Mouse (Mus musculus): ENCODE measurements at regions not wholly inside any gene's neighbourhood (a gene's known extent, or its start where the extent isn't known, plus 50 kb on each side); places are given as distances from the start of the nearest gene placed in this dataset.

- 90% methylated on average over 5 of the region's 5 CpGs for WGBS
- ATAC-seq (replicated peaks; ENCODE audit: low FRiP score) (no peak), DNase-seq (ENCODE audit: low spot score) (no peak)
- Histone ChIP-seq H3K4me3 (ENCODE audit: low read depth, low read length) (no peak overlapping the region), H3K9ac (ENCODE audit: low read length) (no peak overlapping the region), H3K4me2 (ENCODE audit: low read depth, low read length, severe bottlenecking) (no peak overlapping the region), H3K4me1 (replicated peaks; ENCODE audit: control insufficient read depth, insufficient read depth, low read length) (no peaks in the 10 kb centered on the region), H3K27ac (ENCODE audit: low read depth, low read length) (no peak overlapping the region), H3K9me3 (ENCODE audit: control insufficient read depth, low read length) (peaks cover 8% of the 10 kb centered on the region; the same call in 1 of the 2 replicates), H3K36me3 (ENCODE audit: control insufficient read depth, insufficient read depth, low read length) (no peaks in the 10 kb centered on the region), H3K27me3 (ENCODE audit: control insufficient read depth, insufficient read depth, low read length) (no peaks in the 10 kb centered on the region)
Observed at GRCm38 (mm10) chr4:125219209-125219608, 91.6 kb upstream of the Zc3h12a start.

- Histone ChIP-seq H3K4me2 (ENCODE audit: low read depth, low read length, severe bottlenecking) (no peak overlapping the region), H3K27me3 (ENCODE audit: control insufficient read depth, insufficient read depth, low read length) (no peaks in the 10 kb centered on the region), H3K9me3 (ENCODE audit: control insufficient read depth, low read length) (peaks cover 8% of the 10 kb centered on the region; the same call in 1 of the 2 replicates), H3K36me3 (ENCODE audit: control insufficient read depth, insufficient read depth, low read length) (no peaks in the 10 kb centered on the region), H3K27ac (ENCODE audit: low read depth, low read length) (no peak overlapping the region), H3K4me1 (replicated peaks; ENCODE audit: control insufficient read depth, insufficient read depth, low read length) (no peaks in the 10 kb centered on the region), H3K4me3 (ENCODE audit: low read depth, low read length) (no peak overlapping the region), H3K9ac (ENCODE audit: low read length) (no peak overlapping the region)
- DNase-seq (ENCODE audit: low spot score) = no peak
- no peak for ATAC-seq (replicated peaks; ENCODE audit: low FRiP score)
- 76% methylated on average over 10 of the region's 10 CpGs for WGBS
Observed at GRCm38 (mm10) chr4:125214306-125214705, 86.7 kb upstream of the Zc3h12a start.

DNA sequence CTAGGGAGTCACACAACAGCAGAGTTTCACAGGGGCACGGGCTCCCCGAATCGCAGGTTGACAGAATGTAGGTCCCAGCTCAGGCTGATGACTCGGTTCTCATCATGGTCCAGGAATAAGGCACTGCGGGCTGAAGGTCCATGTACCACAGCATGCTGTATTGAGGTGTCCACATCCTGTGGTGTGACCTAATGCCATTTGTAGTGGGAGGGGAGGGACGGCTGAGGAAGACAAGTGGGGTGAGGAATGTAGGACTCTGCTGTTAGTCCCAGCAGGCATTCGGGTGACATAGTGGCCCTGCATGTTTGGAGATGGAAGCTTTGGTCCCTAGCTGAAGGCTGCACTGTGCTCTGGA, 84.5 kb upstream of the Zc3h12a start:
- Histone ChIP-seq H3K36me3 (ENCODE audit: control insufficient read depth, insufficient read depth, low read length) (no peaks in the 10 kb centered on the region), H3K27me3 (ENCODE audit: control insufficient read depth, insufficient read depth, low read length) (no peaks in the 10 kb centered on the region), H3K4me2 (ENCODE audit: low read depth, low read length, severe bottlenecking) (no peak overlapping the region), H3K27ac (ENCODE audit: low read depth, low read length) (no peak overlapping the region), H3K4me3 (ENCODE audit: low read depth, low read length) (no peak overlapping the region), H3K9me3 (ENCODE audit: control insufficient read depth, low read length) (peaks cover 8% of the 10 kb centered on the region; the same call in 1 of the 2 replicates), H3K4me1 (replicated peaks; ENCODE audit: control insufficient read depth, insufficient read depth, low read length) (no peaks in the 10 kb centered on the region), H3K9ac (ENCODE audit: low read length) (no peak overlapping the region)
- WGBS = 68% methylated on average over 7 of the region's 7 CpGs
- ATAC-seq (replicated peaks; ENCODE audit: low FRiP score) (no peak), DNase-seq (ENCODE audit: low spot score) (no peak)

GRCm38 (mm10) chr4:125211459-125212175, 84.0 kb upstream of the Zc3h12a start:
- WGBS = 69% methylated on average over 4 of the region's 4 CpGs
- no peak overlapping the region for H3K27ac ChIP-seq (ENCODE audit: low read depth, low read length)

GRCm38 (mm10) chr4:125210719-125211118, 83.1 kb upstream of the Zc3h12a start:
- H3K4me2 ChIP-seq (ENCODE audit: low read depth, low read length, severe bottlenecking) = no peak overlapping the region
- H3K9ac ChIP-seq (ENCODE audit: low read length) = no peak overlapping the region
- DNase-seq (ENCODE audit: low spot score) (no peak), ATAC-seq (replicated peaks; ENCODE audit: low FRiP score) (no peak)
- no peak overlapping the region for H3K4me3 ChIP-seq (ENCODE audit: low read depth, low read length)
- WGBS = 81% methylated on average over 6 of the region's 6 CpGs
- H3K4me1 ChIP-seq (replicated peaks; ENCODE audit: control insufficient read depth, insufficient read depth, low read length) = no peaks in the 10 kb centered on the region
- H3K27ac ChIP-seq (ENCODE audit: low read depth, low read length) = no peak overlapping the region
- H3K27me3 ChIP-seq (ENCODE audit: control insufficient read depth, insufficient read depth, low read length) = no peaks in the 10 kb centered on the region
- peaks cover under 1% of the 10 kb centered on the region; the same call in 1 of the 2 replicates for H3K9me3 ChIP-seq (ENCODE audit: control insufficient read depth, low read length)
- no peaks in the 10 kb centered on the region for H3K36me3 ChIP-seq (ENCODE audit: control insufficient read depth, insufficient read depth, low read length)

More at GRCm38 (mm10) chr4:125211459-125212175, 84.0 kb upstream of the Zc3h12a start:
- Histone ChIP-seq H3K9ac (ENCODE audit: low read length) (no peak overlapping the region), H3K4me2 (ENCODE audit: low read depth, low read length, severe bottlenecking) (no peak overlapping the region), H3K4me3 (ENCODE audit: low read depth, low read length) (no peak overlapping the region), H3K4me1 (replicated peaks; ENCODE audit: control insufficient read depth, insufficient read depth, low read length) (no peaks in the 10 kb centered on the region), H3K9me3 (ENCODE audit: control insufficient read depth, low read length) (peaks cover 8% of the 10 kb centered on the region; the same call in 1 of the 2 replicates), H3K36me3 (ENCODE audit: control insufficient read depth, insufficient read depth, low read length) (no peaks in the 10 kb centered on the region), H3K27me3 (ENCODE audit: control insufficient read depth, insufficient read depth, low read length) (no peaks in the 10 kb centered on the region)
- ATAC-seq (replicated peaks; ENCODE audit: low FRiP score) (no peak), DNase-seq (ENCODE audit: low spot score) (no peak)

- ATAC-seq (replicated peaks; ENCODE audit: low FRiP score) = no peak
- 76% methylated on average over 17 of the region's 17 CpGs for WGBS
- no peak overlapping the region for H3K27ac ChIP-seq (ENCODE audit: low read depth, low read length)
- H3K9ac ChIP-seq (ENCODE audit: low read length) = no peak overlapping the region
- DNase-seq (ENCODE audit: low spot score) = no peak
- no peak overlapping the region for H3K4me2 ChIP-seq (ENCODE audit: low read depth, low read length, severe bottlenecking)
- H3K36me3 ChIP-seq (ENCODE audit: control insufficient read depth, insufficient read depth, low read length) = no peaks in the 10 kb centered on the region
- no peaks in the 10 kb centered on the region for H3K27me3 ChIP-seq (ENCODE audit: control insufficient read depth, insufficient read depth, low read length)
- no peaks in the 10 kb centered on the region for H3K9me3 ChIP-seq (ENCODE audit: control insufficient read depth, low read length)
- H3K4me1 ChIP-seq (replicated peaks; ENCODE audit: control insufficient read depth, insufficient read depth, low read length) = no peaks in the 10 kb centered on the region
- H3K4me3 ChIP-seq (ENCODE audit: low read depth, low read length) = no peak overlapping the region
Observed at GRCm38 (mm10) chr4:125208136-125208915, 80.7 kb upstream of the Zc3h12a start.

DNA sequence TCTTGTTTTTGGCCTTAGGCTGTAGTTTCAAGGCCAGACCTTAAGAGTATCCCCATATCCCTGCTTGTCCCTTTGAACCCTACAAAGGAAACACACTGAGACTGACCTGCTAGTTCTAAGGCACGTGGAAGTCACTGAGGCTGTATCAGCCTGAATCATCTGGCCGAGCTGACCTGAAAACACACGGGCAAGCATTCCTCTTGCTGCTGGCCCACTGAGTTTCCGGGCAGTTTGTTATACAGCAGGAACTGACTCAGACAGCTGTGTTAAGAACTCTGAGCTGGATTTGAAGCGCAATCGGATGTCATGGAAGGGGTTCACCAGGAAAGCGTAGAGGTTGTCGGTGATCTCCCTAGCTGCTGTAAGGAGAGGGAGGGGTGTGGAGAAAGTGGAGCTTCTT, 75.9 kb upstream of the Zc3h12a start:
- no peak for DNase-seq (ENCODE audit: low spot score)
- no peak overlapping the region for H3K9ac ChIP-seq (ENCODE audit: low read length)
- no peaks in the 10 kb centered on the region for H3K4me1 ChIP-seq (replicated peaks; ENCODE audit: control insufficient read depth, insufficient read depth, low read length)
- no peak overlapping the region for H3K27ac ChIP-seq (ENCODE audit: low read depth, low read length)
- H3K9me3 ChIP-seq (ENCODE audit: control insufficient read depth, low read length) = no peaks in the 10 kb centered on the region
- H3K4me3 ChIP-seq (ENCODE audit: low read depth, low read length) = no peak overlapping the region
- H3K4me2 ChIP-seq (ENCODE audit: low read depth, low read length, severe bottlenecking) = no peak overlapping the region
- ATAC-seq (replicated peaks; ENCODE audit: low FRiP score) = no peak
- 79% methylated on average over 8 of the region's 8 CpGs for WGBS
- H3K27me3 ChIP-seq (ENCODE audit: control insufficient read depth, insufficient read depth, low read length) = peaks cover 6% of the 10 kb centered on the region; the same call in 1 of the 2 replicates
- H3K36me3 ChIP-seq (ENCODE audit: control insufficient read depth, insufficient read depth, low read length) = no peaks in the 10 kb centered on the region

- Histone ChIP-seq H3K4me2 (ENCODE audit: low read depth, low read length, severe bottlenecking) (no peak overlapping the region), H3K36me3 (ENCODE audit: control insufficient read depth, insufficient read depth, low read length) (no peaks in the 10 kb centered on the region), H3K9ac (ENCODE audit: low read length) (no peak overlapping the region), H3K27me3 (ENCODE audit: control insufficient read depth, insufficient read depth, low read length) (peaks cover 9% of the 10 kb centered on the region; the same call in 1 of the 2 replicates), H3K27ac (ENCODE audit: low read depth, low read length) (no peak overlapping the region), H3K4me1 (replicated peaks; ENCODE audit: control insufficient read depth, insufficient read depth, low read length) (no peaks in the 10 kb centered on the region), H3K9me3 (ENCODE audit: control insufficient read depth, low read length) (no peaks in the 10 kb centered on the region), H3K4me3 (ENCODE audit: low read depth, low read length) (no peak overlapping the region)
- ATAC-seq (replicated peaks; ENCODE audit: low FRiP score) (no peak), DNase-seq (ENCODE audit: low spot score) (no peak)
- 89% methylated on average over 12 of the region's 12 CpGs for WGBS
Observed at GRCm38 (mm10) chr4:125201638-125202325, 74.1 kb upstream of the Zc3h12a start.
